Mouse (Mus musculus): ENCODE measurements around the gene Tex19.1. TPM values are rescaled to one million over a fixed set of nuclear protein-coding genes. Genes with fewer than 3 reads are reported as not detected.
"Not testable (repeated sequence)": the region's sequence is repeated elsewhere in the genome, so short reads cannot be mapped to it uniquely, and the experiment has no call there.

Gene Tex19.1
- total RNA-seq (2021) (not detected), polyA plus RNA-seq (2012; rRNA removed) (0.18 TPM in 1 of 2 replicates, not detected in the other)
- long read RNA-seq: 0 reads

GRCm38 (mm10) chr11:121145865-121146264, at the start of gene Tex19.1:
Gene Tex19.1 (plus strand): TSS chr11:121146143.
- no peak for DNase-seq

- no peak for DNase-seq
Observed at GRCm38 (mm10) chr11:121099762-121100161, 46.2 kb upstream of the Tex19.1 start.

GRCm38 (mm10) chr11:121100692-121101091, 45.3 kb upstream of the Tex19.1 start:
- DNase-seq: peak; percentile 29

- DNase-seq: no peak
Observed at GRCm38 (mm10) chr11:121101124-121101805, 44.7 kb upstream of the Tex19.1 start.

GRCm38 (mm10) chr11:121107242-121107641, 38.7 kb upstream of the Tex19.1 start:
- DNase-seq: not testable (repeated sequence)

- DNase-seq: peak; percentile 32
Observed at GRCm38 (mm10) chr11:121108061-121108460, 37.9 kb upstream of the Tex19.1 start.

GRCm38 (mm10) chr11:121109986-121110385, 36.0 kb upstream of the Tex19.1 start:
- DNase-seq: peak; percentile 62

- peak; percentile 85 for DNase-seq
Observed at GRCm38 (mm10) chr11:121111051-121111450, 34.9 kb upstream of the Tex19.1 start.

- DNase-seq: no peak
Observed at GRCm38 (mm10) chr11:121111601-121112000, 34.3 kb upstream of the Tex19.1 start.

- peak; percentile 87 for DNase-seq
Observed at GRCm38 (mm10) chr11:121112091-121112775, 33.7 kb upstream of the Tex19.1 start.

GRCm38 (mm10) chr11:121118106-121118505, 27.8 kb upstream of the Tex19.1 start:
- DNase-seq: no peak

- no peak for DNase-seq
Observed at GRCm38 (mm10) chr11:121118577-121118976, 27.4 kb upstream of the Tex19.1 start, which contains the start of gene Tex19.2. Gene Tex19.2 (minus strand): TSS chr11:121118677.

- no peak for DNase-seq
Observed at GRCm38 (mm10) chr11:121121151-121121550, 24.8 kb upstream of the Tex19.1 start.

GRCm38 (mm10) chr11:121122024-121122670, 23.8 kb upstream of the Tex19.1 start:
- no peak for DNase-seq

- DNase-seq: no peak
Observed at GRCm38 (mm10) chr11:121123438-121123837, 22.5 kb upstream of the Tex19.1 start.

- DNase-seq: no peak
Observed at GRCm38 (mm10) chr11:121125522-121126172, 20.3 kb upstream of the Tex19.1 start.

- DNase-seq: no peak
Observed at GRCm38 (mm10) chr11:121126395-121126794, 19.5 kb upstream of the Tex19.1 start.

GRCm38 (mm10) chr11:121127441-121127840, 18.5 kb upstream of the Tex19.1 start:
- DNase-seq: no peak

- no peak for DNase-seq
Observed at GRCm38 (mm10) chr11:121129616-121130015, 16.3 kb upstream of the Tex19.1 start.

GRCm38 (mm10) chr11:121134600-121134999, 11.3 kb upstream of the Tex19.1 start:
- DNase-seq: no peak

GRCm38 (mm10) chr11:121137682-121138081, 8.3 kb upstream of the Tex19.1 start:
- no peak for DNase-seq

- no peak for DNase-seq
Observed at GRCm38 (mm10) chr11:121138732-121139131, 7.2 kb upstream of the Tex19.1 start.

All from adrenal gland, adult 2 months (tissue).